Mouse (Mus musculus) urinary bladder, adult 2 months (tissue): Measurements from ENCODE around the gene Grip1. TPM values are rescaled to one million over a fixed set of nuclear protein-coding genes. Genes with fewer than 3 reads are reported as not detected.

Experiments used
- DNase-seq: peaks from one replicate; pipeline ENCODE4 v3.0.0; 2022; ENCODE audit warnings: low spot score
- polyA plus RNA-seq: library from polyadenylated mRNA; depleted of rRNA; stranded (reverse); fragments of >200 nt; gene quantifications from 2 replicates; pipeline ENCODE4 v1.2.3, GENCODE M21; 2012

Gene Grip1
- polyA plus RNA-seq, 1 experiment = 0.30 TPM

GRCm38 (mm10) chr10:119660677-119661353, 207.2 kb downstream of the Grip1 start:
- no peak for DNase-seq

GRCm38 (mm10) chr10:119663586-119663985, 210.0 kb downstream of the Grip1 start:
- no peak for DNase-seq

GRCm38 (mm10) chr10:119666386-119666785, 212.8 kb downstream of the Grip1 start:
- DNase-seq = no peak

- DNase-seq = no peak
These were observed 216.8 kb downstream of the Grip1 start for GRCm38 (mm10) chr10:119670456-119670855.

- DNase-seq = no peak
These were observed 230.8 kb downstream of the Grip1 start for GRCm38 (mm10) chr10:119684377-119684826.

GRCm38 (mm10) chr10:119691358-119692083, 237.9 kb downstream of the Grip1 start:
- no peak for DNase-seq

- DNase-seq = no peak
These were observed 238.8 kb downstream of the Grip1 start for GRCm38 (mm10) chr10:119692284-119692890.

- DNase-seq = no peak
These were observed 239.8 kb downstream of the Grip1 start for GRCm38 (mm10) chr10:119693400-119693799.

GRCm38 (mm10) chr10:119697257-119697798, 243.7 kb downstream of the Grip1 start:
- DNase-seq = no peak

- no peak for DNase-seq
These were observed 251.7 kb downstream of the Grip1 start for GRCm38 (mm10) chr10:119705348-119705747.

GRCm38 (mm10) chr10:119706281-119706680, 252.7 kb downstream of the Grip1 start:
- DNase-seq = no peak

- DNase-seq = no peak
These were observed 253.4 kb downstream of the Grip1 start for GRCm38 (mm10) chr10:119706983-119707382.

- DNase-seq = no peak
These were observed 268.3 kb downstream of the Grip1 start for GRCm38 (mm10) chr10:119721887-119722286.

- no peak for DNase-seq
These were observed 268.8 kb downstream of the Grip1 start for GRCm38 (mm10) chr10:119722471-119722870.

- DNase-seq = no peak
These were observed 270.0 kb downstream of the Grip1 start for GRCm38 (mm10) chr10:119723671-119724070.

- DNase-seq = no peak
These were observed 271.7 kb downstream of the Grip1 start for GRCm38 (mm10) chr10:119725363-119725762.

- no peak for DNase-seq
These were observed 272.3 kb downstream of the Grip1 start for GRCm38 (mm10) chr10:119725966-119726365.

- no peak for DNase-seq
These were observed 273.3 kb downstream of the Grip1 start for GRCm38 (mm10) chr10:119726921-119727320.

- no peak for DNase-seq
These were observed 276.6 kb downstream of the Grip1 start for GRCm38 (mm10) chr10:119730206-119730605.

- DNase-seq = no peak
These were observed 281.7 kb downstream of the Grip1 start for GRCm38 (mm10) chr10:119735011-119735992.

- DNase-seq = no peak
These were observed 285.8 kb downstream of the Grip1 start for GRCm38 (mm10) chr10:119739466-119739865.
